Mouse (Mus musculus) right cerebral cortex, postnatal 36 days (tissue): ENCODE measurements at regions not wholly inside any gene's neighbourhood (a gene's known extent, or its start where the extent isn't known, plus 50 kb on each side); places are given as distances from the start of the nearest gene placed in this dataset.

ENCODE experiments used
- DNase-seq, 2 experiments: peaks; one replicate each; pipeline ENCODE4 v3.0.0; 2022; ENCODE audit warnings: low spot score in 2 of 2, mixed read lengths in 1 of 2

GRCm38 (mm10) chr9:61044983-61045382 is 250.6 kb downstream of the Uaca start:
- no peak for DNase-seq

GRCm38 (mm10) chr9:61046517-61046916 is 252.2 kb downstream of the Uaca start:
- DNase-seq, result peak in 1 of 2 experiments; percentile 16

GRCm38 (mm10) chr9:61047289-61047688 is 252.9 kb downstream of the Uaca start:
- DNase-seq, result no peak

- DNase-seq, result no peak
Measured at GRCm38 (mm10) chr9:61048576-61048975, 254.2 kb downstream of the Uaca start.

- no peak for DNase-seq
Measured at GRCm38 (mm10) chr9:61052621-61053020, 258.3 kb downstream of the Uaca start.

- peak in 1 of 2 experiments; percentile 22 for DNase-seq
Measured at GRCm38 (mm10) chr9:61054427-61054826, 260.1 kb downstream of the Uaca start.

GRCm38 (mm10) chr9:61055392-61055791 is 261.1 kb downstream of the Uaca start:
- DNase-seq, result no peak

GRCm38 (mm10) chr9:61055928-61056730 is 261.8 kb downstream of the Uaca start:
- peak in 1 of 2 experiments; percentile 14 for DNase-seq

GRCm38 (mm10) chr9:61056731-61057270 is 262.5 kb downstream of the Uaca start:
- DNase-seq, result peak in 1 of 2 experiments; percentile 12

GRCm38 (mm10) chr9:61059225-61059624 is 264.9 kb downstream of the Uaca start:
- no peak for DNase-seq

- no peak for DNase-seq
Measured at GRCm38 (mm10) chr9:61060958-61061357, 266.6 kb downstream of the Uaca start.

GRCm38 (mm10) chr9:61064714-61065305 is 270.5 kb downstream of the Uaca start:
- DNase-seq, result no peak

- DNase-seq, result no peak
Measured at GRCm38 (mm10) chr9:61069553-61070314, 275.4 kb downstream of the Uaca start.

- DNase-seq, result no peak
Measured at GRCm38 (mm10) chr9:61070315-61070707, 276.0 kb downstream of the Uaca start.

GRCm38 (mm10) chr9:61070861-61071260 is 276.5 kb downstream of the Uaca start:
- no peak for DNase-seq

GRCm38 (mm10) chr9:61073482-61073881 is 279.1 kb downstream of the Uaca start:
- DNase-seq, result no peak

- DNase-seq, result no peak
Measured at GRCm38 (mm10) chr9:61075071-61075470, 280.7 kb downstream of the Uaca start.

- DNase-seq, result no peak
Measured at GRCm38 (mm10) chr9:61077181-61077580, 282.8 kb downstream of the Uaca start.

GRCm38 (mm10) chr9:61077807-61078206 is 283.5 kb downstream of the Uaca start:
- no peak for DNase-seq

- DNase-seq, result peak; percentile 6 to 12
Measured at GRCm38 (mm10) chr9:61081474-61082021, 287.2 kb downstream of the Uaca start.

- DNase-seq, result no peak
Measured at GRCm38 (mm10) chr9:61084655-61085230, 287.4 kb upstream of the Tle3 start.
